Mouse (Mus musculus): ENCODE data around the gene Psmc6. TPM values are rescaled to one million over a fixed set of nuclear protein-coding genes. Genes with fewer than 3 reads are reported as not detected.

Psmc6 gene
- total and polyA plus RNA-seq, 3 experiments: 90.3 to 288 (median 193) TPM

- no peaks in the 10 kb centered on the region for H3K9me3 ChIP-seq (replicated peaks; ENCODE audit: low read length)
- DNase-seq (ENCODE audit: extremely low read depth): no peak
- peaks cover 9 to 32% of the 10 kb centered on the region in 2 experiments for H3K4me1 ChIP-seq (ENCODE audit: control insufficient read depth in 1 of 2, insufficient read depth in 2 of 2)
- no peak overlapping the region for H3K9ac ChIP-seq (ENCODE audit: insufficient read depth, low read depth)
- in situ Hi-C loops (cut with MboI; ENCODE audit: low pct_ligation_motif_present, low pct_unique_long_range_greater_than_20kb, low sequenced_read_pairs) (no loop called here), dilution Hi-C loops (cut with MboI; ENCODE audit: extremely low pct_ligation_motif_present, extremely low pct_unique_long_range_greater_than_20kb, low sequenced_read_pairs) (no loop called here)
- H3K4me2 ChIP-seq (ENCODE audit: insufficient read depth, low read depth, poor library complexity, severe bottlenecking): no peak overlapping the region
- H3K79me2 ChIP-seq (replicated peaks; ENCODE audit: control insufficient read depth, extremely low read depth, insufficient read depth, poor library complexity, severe bottlenecking): peaks cover 80% of the 10 kb centered on the region
- no peak overlapping the region for H3K4me3 ChIP-seq (replicated peaks in 1 of 3; ENCODE audit: low read depth in 2 of 3, low read length in 2 of 3, poor library complexity in 1 of 3)
- peaks cover 19 to 65% of the 10 kb centered on the region in 2 experiments for H3K36me3 ChIP-seq (replicated peaks in 1 of 2; ENCODE audit: control insufficient read depth in 1 of 2, insufficient read depth in 1 of 2, low read length in 1 of 2)
- H3K27ac ChIP-seq (ENCODE audit: insufficient read depth, low read depth): no peak overlapping the region
- H3K27me3 ChIP-seq (replicated peaks): no peaks in the 10 kb centered on the region
- TF ChIP-seq PAX5 (IDR thresholded peaks at IDR 0.05; ENCODE audit: low read length): no peak
- TF ChIP-seq USF1 (IDR thresholded peaks at IDR 0.05; ENCODE audit: low read depth, low read length): no peak
- no peak for TF ChIP-seq IRF4 (IDR thresholded peaks at IDR 0.05; ENCODE audit: low read depth, low read length)
- no peak for TF ChIP-seq JUND (conservative IDR thresholded peaks at IDR 0.05; ENCODE audit: low read depth, low read length)
- TF ChIP-seq RAD21 (IDR thresholded peaks at IDR 0.05; ENCODE audit: low read depth, low read length): no peak
- TF ChIP-seq CHD1 (IDR thresholded peaks at IDR 0.05; ENCODE audit: low read depth, low read length): no peak
- TF ChIP-seq ELF1 (IDR thresholded peaks at IDR 0.05; ENCODE audit: low read depth, low read length): no peak
- TF ChIP-seq NRF1 (IDR thresholded peaks at IDR 0.05; ENCODE audit: low read depth, low read length): no peak
- no peak for TF ChIP-seq GABPA (IDR thresholded peaks at IDR 0.05; ENCODE audit: insufficient replicate concordance, low read depth, low read length)
- no peak for TF ChIP-seq ZMIZ1 (IDR thresholded peaks at IDR 0.05; ENCODE audit: low read depth, low read length)
- no peak for TF ChIP-seq ZNF384 (IDR thresholded peaks at IDR 0.05; ENCODE audit: low read depth, low read length)
- TF ChIP-seq MAZ (IDR thresholded peaks at IDR 0.05; ENCODE audit: low read depth, low read length): no peak
- TF ChIP-seq UBTF (IDR thresholded peaks at IDR 0.05; ENCODE audit: low read depth, low read length): no peak
- no peak for TF ChIP-seq ZKSCAN1 (IDR thresholded peaks at IDR 0.05; ENCODE audit: borderline replicate concordance, low read depth, low read length)
- TF ChIP-seq ZC3H11A (IDR thresholded peaks at IDR 0.05; ENCODE audit: low read depth, low read length): no peak
- no peak for TF ChIP-seq KAT2A (IDR thresholded peaks at IDR 0.05; ENCODE audit: insufficient replicate concordance, low read length)
Measured at GRCm38 (mm10) chr14:45309646-45310045, 19.9 kb upstream of the Psmc6 start.

GRCm38 (mm10) chr14:45310101-45310500 is 19.5 kb upstream of the Psmc6 start:
- no peak for DNase-seq (ENCODE audit: extremely low read depth)
- TF ChIP-seq GABPA (IDR thresholded peaks at IDR 0.05; ENCODE audit: insufficient replicate concordance, low read depth, low read length) (no peak), TBP (conservative IDR thresholded peaks at IDR 0.05; ENCODE audit: low read depth, low read length) (no peak), MAFK (IDR thresholded peaks at IDR 0.05; ENCODE audit: insufficient replicate concordance, low read length) (no peak), EP300 (IDR thresholded peaks at IDR 0.05; ENCODE audit: low read length) (no peak), IRF4 (IDR thresholded peaks at IDR 0.05; ENCODE audit: low read depth, low read length) (no peak), SMC3 (IDR thresholded peaks at IDR 0.05; ENCODE audit: low read depth, low read length) (no peak), TCF12 (IDR thresholded peaks at IDR 0.05; ENCODE audit: low read depth, low read length) (no peak), RAD21 (IDR thresholded peaks at IDR 0.05; ENCODE audit: low read depth, low read length) (no peak), MYC (IDR thresholded peaks at IDR 0.05; ENCODE audit: low read depth, low read length) (no peak), CTCF (conservative IDR thresholded peaks at IDR 0.05 in 1 of 2, IDR thresholded peaks at IDR 0.05 in 1 of 2; ENCODE audit: low read depth in 2 of 2, low read length in 2 of 2) (no peak), MAX (IDR thresholded peaks at IDR 0.05; ENCODE audit: low read length) (no peak), USF2 (conservative IDR thresholded peaks at IDR 0.05; ENCODE audit: low read depth, low read length) (no peak), UBTF (IDR thresholded peaks at IDR 0.05; ENCODE audit: low read depth, low read length) (no peak), NRF1 (IDR thresholded peaks at IDR 0.05; ENCODE audit: low read depth, low read length) (no peak)
- Histone ChIP-seq H3K27ac (ENCODE audit: insufficient read depth, low read depth) (no peak overlapping the region), H3K27me3 (replicated peaks) (no peaks in the 10 kb centered on the region), H3K4me1 (ENCODE audit: control insufficient read depth in 1 of 2, insufficient read depth in 2 of 2) (peaks cover 9 to 35% of the 10 kb centered on the region in 2 experiments), H3K4me3 (replicated peaks in 1 of 3; ENCODE audit: low read depth in 2 of 3, low read length in 2 of 3, poor library complexity in 1 of 3) (no peak overlapping the region), H3K36me3 (replicated peaks in 1 of 2; ENCODE audit: control insufficient read depth in 1 of 2, insufficient read depth in 1 of 2, low read length in 1 of 2) (peaks cover 16 to 61% of the 10 kb centered on the region in 2 experiments), H3K9ac (ENCODE audit: insufficient read depth, low read depth) (no peak overlapping the region), H3K4me2 (ENCODE audit: insufficient read depth, low read depth, poor library complexity, severe bottlenecking) (no peak overlapping the region), H3K79me2 (replicated peaks; ENCODE audit: control insufficient read depth, extremely low read depth, insufficient read depth, poor library complexity, severe bottlenecking) (peaks cover 82% of the 10 kb centered on the region), H3K9me3 (replicated peaks; ENCODE audit: low read length) (no peaks in the 10 kb centered on the region)
- dilution Hi-C loops (cut with MboI; ENCODE audit: extremely low pct_ligation_motif_present, extremely low pct_unique_long_range_greater_than_20kb, low sequenced_read_pairs): no loop called here
- in situ Hi-C loops (cut with MboI; ENCODE audit: low pct_ligation_motif_present, low pct_unique_long_range_greater_than_20kb, low sequenced_read_pairs): no loop called here

Data from CH12.LX (cell line).